Mouse (Mus musculus) heart, adult 2 months (tissue): ENCODE data around the gene Chid1.

Experiments used
- CTCF ChIP-seq: fragments of 200-600 bp; IDR thresholded peaks from 2 replicates; pipeline ENCODE4 v1.8.1; 2022; ENCODE audit warnings: antibody characterized with exemption, mild to moderate bottlenecking, moderate library complexity
- EP300 ChIP-seq: fragments of 200-500 bp; IDR thresholded peaks from 2 replicates; pipeline ENCODE4 v1.6.1; 2011; ENCODE audit warnings: low read depth, low read length, control low read depth; ENCODE audit not compliant: insufficient read depth

GRCm38 (mm10) chr7:141574041-141574440 is 34.4 kb upstream of the Chid1 start:
- no peak for TF ChIP-seq CTCF
- TF ChIP-seq EP300 = no peak
